Mouse (Mus musculus) intestine, embryonic 15.5 days (tissue): ENCODE data around the gene Sh3pxd2a. TPM values are rescaled to one million over a fixed set of nuclear protein-coding genes. Genes with fewer than 3 reads are reported as not detected.
A peak's percentile ranks its signal among the peaks of the same experiment; 100 is the strongest.

Experiments
- ATAC-seq: fragments of 200-750 bp; cut with Nextera tagmentation; 2 replicates; pipeline ENCODE4 v1.8.0; 2017; ENCODE audit warnings: moderate TSS enrichment, moderate library complexity
- H3K27ac ChIP-seq: fragments of 300-500 bp; sonication (generic); 2 replicates; pipeline ENCODE4 v1.5.1; 2015; ENCODE audit warnings: mild to moderate bottlenecking, inconsistent platforms
- H3K27me3 ChIP-seq: fragments of 300-500 bp; sonication (generic); replicated peaks from 2 replicates; pipeline ENCODE4 v1.6.1; 2015; ENCODE audit warnings: inconsistent platforms
- H3K36me3 ChIP-seq: fragments of 300-500 bp; sonication (generic); 2 replicates; pipeline ENCODE4 v1.6.1; 2015; ENCODE audit warnings: inconsistent platforms
- H3K4me1 ChIP-seq: fragments of 300-500 bp; sonication (generic); replicated peaks from 2 replicates; pipeline ENCODE4 v1.6.1; 2015; ENCODE audit warnings: inconsistent platforms
- H3K4me2 ChIP-seq: fragments of 300-500 bp; sonication (generic); replicated peaks from 2 replicates; pipeline ENCODE4 v1.6.1; 2015; ENCODE audit warnings: mild to moderate bottlenecking, inconsistent platforms
- H3K4me3 ChIP-seq: fragments of 300-500 bp; sonication (generic); replicated peaks from 2 replicates; pipeline ENCODE4 v1.5.1; 2015; ENCODE audit warnings: inconsistent platforms
- H3K9ac ChIP-seq: fragments of 300-500 bp; sonication (generic); 2 replicates; pipeline ENCODE4 v1.6.1; 2015; ENCODE audit warnings: inconsistent platforms
- H3K9me3 ChIP-seq: fragments of 300-500 bp; sonication (generic); 2 replicates; pipeline ENCODE4 v1.6.1; 2016; ENCODE audit warnings: inconsistent platforms
- WGBS: fragments of 180-500 bp; shearing (Covaris S2); methylation state at CpG from one replicate; pipeline ENCODE4 v1.1.7; 2015; 5-methylcytosine and 5-hydroxymethylcytosine counted together
- polyA plus RNA-seq: library from polyadenylated mRNA; unstranded; fragments of >200 nt; fragmentation: Nextera tagmentation; extraction: Ambion mirVana; gene quantifications from 2 replicates; pipeline ENCODE4 v1.2.1, GENCODE M21; 2015

Gene Sh3pxd2a
- polyA plus RNA-seq, 1 experiment from 2014 or later = 5.0 TPM

- 87% methylated on average over 14 of the region's 14 CpGs for WGBS
- no peak overlapping the region for H3K4me3 ChIP-seq
- no peaks in the 10 kb centered on the region for H3K9me3 ChIP-seq
- H3K36me3 ChIP-seq = no peaks in the 10 kb centered on the region
- no peak overlapping the region for H3K27ac ChIP-seq
- no peak for ATAC-seq
- H3K4me2 ChIP-seq = no peak overlapping the region
- H3K4me1 ChIP-seq = 0 out of 2 replicates have a peak, but pooled peaks cover 4% of the 10 kb centered on the region
- 0 out of 2 replicates have a peak, but pooled peaks cover 8% of the 10 kb centered on the region for H3K27me3 ChIP-seq
- H3K9ac ChIP-seq = no peak overlapping the region
Observed at GRCm38 (mm10) chr19:47348395-47349016, 115.7 kb downstream of the Sh3pxd2a start.

GRCm38 (mm10) chr19:47347021-47347643 is 117.1 kb downstream of the Sh3pxd2a start:
- Histone ChIP-seq H3K4me2 (no peak overlapping the region), H3K9ac (no peak overlapping the region), H3K4me1 (peaks cover 11% of the 10 kb centered on the region; the same call in 1 of the 2 replicates), H3K27me3 (peaks cover 16% of the 10 kb centered on the region; the same call in 1 of the 2 replicates), H3K9me3 (no peaks in the 10 kb centered on the region), H3K27ac (no peak overlapping the region), H3K36me3 (no peaks in the 10 kb centered on the region), H3K4me3 (no peak overlapping the region)
- ATAC-seq = no peak
- 70% methylated on average over 7 of the region's 7 CpGs for WGBS

GRCm38 (mm10) chr19:47346606-47347005 is 117.6 kb downstream of the Sh3pxd2a start:
- 64% methylated on average over 8 of the region's 8 CpGs for WGBS
- no peak overlapping the region for H3K4me2 ChIP-seq
- peaks cover 16% of the 10 kb centered on the region; the same call in 1 of the 2 replicates for H3K27me3 ChIP-seq
- ATAC-seq = no peak
- H3K27ac ChIP-seq = no peak overlapping the region
- H3K4me1 ChIP-seq = peaks cover 11% of the 10 kb centered on the region; the same call in 1 of the 2 replicates
- H3K9ac ChIP-seq = no peak overlapping the region
- no peaks in the 10 kb centered on the region for H3K9me3 ChIP-seq
- no peak overlapping the region for H3K4me3 ChIP-seq
- no peaks in the 10 kb centered on the region for H3K36me3 ChIP-seq

DNA sequence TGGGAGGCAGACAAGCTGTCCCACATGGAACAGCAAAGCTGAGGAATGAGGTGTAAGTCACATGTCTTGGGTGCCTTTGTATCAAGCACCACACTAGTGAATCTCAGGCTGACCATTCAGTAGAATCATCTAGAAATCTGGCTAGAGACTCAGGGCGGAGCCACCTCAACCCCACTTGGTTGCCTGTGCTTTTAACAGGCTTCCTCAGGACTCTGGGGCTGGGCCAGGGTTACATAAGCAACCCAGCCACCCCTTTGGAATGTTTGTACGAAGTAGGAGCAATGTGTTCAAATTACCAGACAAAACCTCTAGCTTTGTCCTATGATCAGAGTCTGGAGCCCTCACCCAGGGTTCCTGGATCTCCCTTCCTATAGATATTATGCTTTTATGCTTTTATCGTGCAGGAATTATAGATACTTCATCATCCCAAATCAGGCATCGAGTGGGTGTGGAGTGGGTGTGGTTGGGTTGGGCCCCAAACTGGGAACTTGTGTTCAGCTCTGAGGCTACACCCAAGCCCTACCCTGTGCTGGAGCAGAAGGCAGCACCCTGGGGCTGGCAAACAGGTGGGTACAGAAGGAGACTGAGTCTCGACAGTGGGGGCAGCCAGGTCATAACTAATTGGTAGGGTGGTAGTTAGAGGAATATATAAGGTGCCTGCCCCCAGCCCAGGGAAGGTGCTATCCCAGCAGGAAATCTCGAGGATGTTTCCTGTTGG is 118.2 kb downstream of the Sh3pxd2a start:
- Histone ChIP-seq H3K27ac (no peak overlapping the region), H3K9ac (no peak overlapping the region), H3K4me3 (no peak overlapping the region), H3K4me2 (no peak overlapping the region), H3K9me3 (no peaks in the 10 kb centered on the region), H3K4me1 (peaks cover 11% of the 10 kb centered on the region; the same call in 1 of the 2 replicates), H3K27me3 (peaks cover 16% of the 10 kb centered on the region; the same call in 1 of the 2 replicates), H3K36me3 (no peaks in the 10 kb centered on the region)
- 66% methylated on average over 6 of the region's 6 CpGs for WGBS
- no peak for ATAC-seq

- peak overlapping the region; percentile 30 for H3K4me3 ChIP-seq
- peak; percentile 52; the same call in 1 of the 2 replicates for ATAC-seq
- under 1% methylated on average over 30 of the region's 39 CpGs for WGBS
- H3K27me3 ChIP-seq = peaks cover 16% of the 10 kb centered on the region; the same call in 1 of the 2 replicates
- peak overlapping the region; percentile 75 for H3K4me2 ChIP-seq
- H3K4me1 ChIP-seq = peaks cover 19% of the 10 kb centered on the region
- no peaks in the 10 kb centered on the region for H3K9me3 ChIP-seq
- 0 out of 2 replicates have a peak overlapping the region, but pooled peaks have one; percentile 39 for H3K9ac ChIP-seq
- no peaks in the 10 kb centered on the region for H3K36me3 ChIP-seq
- no peak overlapping the region for H3K27ac ChIP-seq
Observed at GRCm38 (mm10) chr19:47343422-47343821, 120.8 kb downstream of the Sh3pxd2a start.

DNA sequence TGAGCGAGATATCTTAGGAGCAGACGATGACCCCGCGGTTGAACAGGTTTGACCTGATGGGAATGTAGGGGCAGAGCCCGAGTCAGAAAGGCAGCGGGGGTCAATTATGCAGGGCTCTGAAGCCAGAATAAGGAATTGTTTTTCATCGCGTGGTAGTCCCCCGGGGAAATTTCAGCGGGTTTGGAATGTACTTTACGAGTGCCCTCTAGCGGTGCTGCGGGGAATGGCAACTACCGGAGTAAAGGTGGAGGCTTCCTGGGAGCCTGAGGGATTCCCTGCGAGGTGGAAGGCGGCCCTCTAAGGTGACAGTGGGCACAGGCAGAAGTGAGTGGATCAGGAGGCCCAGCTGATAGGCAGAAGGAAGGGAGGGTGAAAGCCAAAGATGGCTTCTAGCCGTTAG is 125.0 kb downstream of the Sh3pxd2a start:
- no peak overlapping the region for H3K27ac ChIP-seq
- WGBS = 3% methylated on average over 17 of the region's 17 CpGs
- no peaks in the 10 kb centered on the region for H3K9me3 ChIP-seq
- H3K27me3 ChIP-seq = peaks cover 15% of the 10 kb centered on the region; the same call in 1 of the 2 replicates
- H3K9ac ChIP-seq = peak overlapping the region; percentile 37
- H3K4me2 ChIP-seq = peak overlapping the region; percentile 70
- H3K36me3 ChIP-seq = no peaks in the 10 kb centered on the region
- peak overlapping the region; percentile 32 for H3K4me3 ChIP-seq
- peaks cover 35% of the 10 kb centered on the region for H3K4me1 ChIP-seq
- peak; percentile 30 for ATAC-seq

DNA sequence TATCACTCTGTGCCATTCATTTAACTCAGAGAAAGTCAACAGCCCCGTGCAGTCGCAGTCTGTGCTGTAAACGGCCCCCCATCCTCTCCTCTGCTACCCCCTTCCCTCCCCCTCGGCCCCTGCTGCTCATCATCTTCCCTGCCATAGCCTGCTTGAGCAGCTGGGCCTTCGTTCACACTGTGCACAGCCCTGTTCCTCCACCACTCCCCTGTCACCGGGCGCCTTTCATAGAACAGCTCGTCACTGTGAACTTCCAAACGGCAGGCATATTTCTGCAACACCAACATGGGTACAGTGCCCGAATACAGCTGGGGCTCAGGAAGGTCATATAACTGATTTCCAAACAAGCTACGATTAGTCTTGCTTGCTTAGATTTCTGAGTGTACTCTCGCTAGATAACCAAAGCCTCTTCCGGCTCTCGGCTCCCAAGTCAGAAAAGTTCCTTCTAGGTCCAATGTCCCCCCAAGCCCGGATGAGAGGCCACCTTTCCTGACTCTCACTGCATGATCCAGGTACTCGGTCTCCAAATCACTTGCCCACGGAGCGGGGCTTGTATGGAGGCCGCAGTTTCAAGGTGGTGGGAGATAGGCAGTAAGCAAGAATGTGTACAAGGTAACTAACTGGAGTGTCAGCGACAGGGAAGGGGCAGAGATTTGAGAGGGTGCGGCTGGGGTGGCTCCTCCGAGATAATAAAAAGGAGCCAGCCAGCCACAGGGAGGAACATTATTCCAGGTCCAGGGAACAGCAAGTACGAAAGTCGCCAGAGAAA is 125.6 kb downstream of the Sh3pxd2a start:
- Histone ChIP-seq H3K27ac (no peak overlapping the region), H3K27me3 (peaks cover 9% of the 10 kb centered on the region; the same call in 1 of the 2 replicates), H3K4me3 (peak overlapping the region; percentile 32), H3K4me1 (peaks cover 34% of the 10 kb centered on the region), H3K4me2 (peak overlapping the region; percentile 70), H3K36me3 (no peaks in the 10 kb centered on the region), H3K9ac (peak overlapping the region; percentile 37), H3K9me3 (no peaks in the 10 kb centered on the region)
- peak; percentile 44; the same call in 1 of the 2 replicates for ATAC-seq
- 37% methylated on average over 24 of the region's 24 CpGs for WGBS

DNA sequence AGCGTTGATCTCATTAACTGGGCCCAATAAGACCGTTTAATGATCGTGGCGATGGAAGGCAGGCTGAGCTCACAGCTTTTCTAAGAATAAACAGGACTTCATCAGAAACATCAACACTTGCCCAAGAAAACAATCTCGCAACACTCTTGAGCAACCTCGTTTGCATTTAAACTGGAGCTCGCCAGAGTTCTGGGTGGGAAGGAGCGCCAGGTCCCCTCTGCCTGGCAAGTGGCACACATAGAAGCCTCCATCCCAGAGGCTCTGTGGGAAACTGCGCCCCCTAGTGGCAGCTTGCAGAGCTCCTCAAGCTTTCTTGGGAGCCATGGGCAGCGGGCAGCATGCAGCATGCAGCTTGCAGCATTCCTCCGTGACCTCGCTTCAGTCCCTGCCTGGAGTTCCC is 126.5 kb downstream of the Sh3pxd2a start:
- no peak overlapping the region for H3K27ac ChIP-seq
- peak overlapping the region; percentile 70 for H3K4me2 ChIP-seq
- 31% methylated on average over 12 of the region's 12 CpGs for WGBS
- H3K4me3 ChIP-seq = no peak overlapping the region
- no peaks in the 10 kb centered on the region for H3K9me3 ChIP-seq
- peak; percentile 72 for ATAC-seq
- no peaks in the 10 kb centered on the region for H3K36me3 ChIP-seq
- H3K27me3 ChIP-seq = peaks cover 2% of the 10 kb centered on the region; the same call in 1 of the 2 replicates
- no peak overlapping the region for H3K9ac ChIP-seq
- peaks cover 29% of the 10 kb centered on the region for H3K4me1 ChIP-seq

DNA sequence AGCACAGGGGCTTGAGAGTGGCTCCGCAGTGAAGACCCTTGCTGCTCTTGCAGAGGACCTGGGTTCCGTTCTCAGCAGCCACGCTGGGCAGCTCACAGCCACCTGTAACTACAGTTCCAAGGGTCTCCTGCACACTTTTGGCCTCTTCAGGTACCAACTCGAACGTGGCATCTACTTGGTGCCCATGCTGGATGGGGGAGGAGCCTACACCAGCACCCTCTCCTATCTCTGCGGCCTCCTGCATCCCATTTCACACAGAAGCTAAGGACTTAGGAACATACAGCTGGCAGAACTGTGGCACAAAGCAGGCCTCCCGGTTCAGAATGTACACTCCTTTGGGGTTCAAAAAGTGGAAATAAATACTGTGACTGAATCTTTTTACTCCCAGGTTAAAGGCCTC is 127.0 kb downstream of the Sh3pxd2a start:
- peaks cover 29% of the 10 kb centered on the region for H3K4me1 ChIP-seq
- H3K27me3 ChIP-seq = no peaks in the 10 kb centered on the region
- H3K4me3 ChIP-seq = no peak overlapping the region
- no peaks in the 10 kb centered on the region for H3K9me3 ChIP-seq
- ATAC-seq = no peak
- no peaks in the 10 kb centered on the region for H3K36me3 ChIP-seq
- no peak overlapping the region for H3K27ac ChIP-seq
- no peak overlapping the region for H3K9ac ChIP-seq
- H3K4me2 ChIP-seq = no peak overlapping the region
- WGBS = 82% methylated on average over 7 of the region's 7 CpGs

GRCm38 (mm10) chr19:47335262-47335661 is 128.9 kb downstream of the Sh3pxd2a start:
- ATAC-seq = no peak

GRCm38 (mm10) chr19:47334713-47335112 is 129.5 kb downstream of the Sh3pxd2a start:
- Histone ChIP-seq H3K4me2 (no peak overlapping the region), H3K9ac (no peak overlapping the region), H3K27me3 (no peaks in the 10 kb centered on the region), H3K36me3 (no peaks in the 10 kb centered on the region), H3K4me3 (no peak overlapping the region), H3K4me1 (peaks cover 45% of the 10 kb centered on the region), H3K9me3 (no peaks in the 10 kb centered on the region), H3K27ac (no peak overlapping the region)
- 59% methylated on average over 17 of the region's 17 CpGs for WGBS
- no peak for ATAC-seq

More at GRCm38 (mm10) chr19:47335262-47335661, 128.9 kb downstream of the Sh3pxd2a start:
- no peaks in the 10 kb centered on the region for H3K27me3 ChIP-seq
- H3K4me3 ChIP-seq = no peak overlapping the region
- peaks cover 41% of the 10 kb centered on the region for H3K4me1 ChIP-seq
- no peaks in the 10 kb centered on the region for H3K36me3 ChIP-seq
- H3K4me2 ChIP-seq = no peak overlapping the region
- H3K9ac ChIP-seq = no peak overlapping the region
- H3K9me3 ChIP-seq = no peaks in the 10 kb centered on the region
- 0 out of 2 replicates have a peak overlapping the region, but pooled peaks have one; percentile 15 for H3K27ac ChIP-seq
- 51% methylated on average over 6 of the region's 6 CpGs for WGBS
